25 mouse cellular contexts compared by ENCODE assay signal in the genomic region with DNA sequence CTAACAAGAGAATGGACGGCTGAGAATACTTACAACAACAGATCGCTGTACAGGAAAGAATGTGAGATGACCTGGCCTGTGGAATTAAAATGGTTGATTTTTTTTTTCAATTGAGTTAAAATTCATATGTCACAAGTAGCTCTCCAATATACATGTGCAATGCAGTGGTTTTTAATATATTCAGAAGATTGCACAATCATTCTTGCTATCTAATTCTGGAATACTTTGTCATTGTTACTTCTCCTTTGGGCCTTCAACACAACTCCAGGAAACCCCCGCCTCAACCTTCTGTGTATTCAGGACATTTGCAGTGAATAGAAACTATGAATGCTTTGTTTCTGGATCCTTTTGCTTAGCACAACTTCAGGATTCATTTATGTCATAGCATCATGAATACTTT.
A peak's percentile ranks its signal among the peaks of the same experiment; 100 is the strongest.
DNase-seq lines count a peak whose midpoint lies in the region; ATAC-seq lines count a peak whose summit lies in the region.
"Had no signal": no experiment of that assay in that cellular context is flagged by ENCODE, and none has a peak within 500 bp of the region (broad histone marks: within the 10 kb centered on the region; RNA-seq: fewer than 3 reads in every experiment).

No protein-coding gene starts in this region.

- no peak overlapping the region for H3K4me2 ChIP-seq in midbrain, embryonic 12.5 days (replicated peaks)
- no peak overlapping the region for H3K4me2 ChIP-seq in hindbrain, embryonic 16.5 days (ENCODE audit: low read length)
- H3K4me2 ChIP-seq in midbrain, embryonic 16.5 days (ENCODE audit: low read length): no peak overlapping the region
- H3K4me2 ChIP-seq: embryonic facial prominence, embryonic 12.5 days; heart, embryonic 15.5 days; kidney, embryonic 15.5 days; limb, embryonic 13.5 days; liver, embryonic 13.5 days; lung, embryonic 14.5 days; stomach, embryonic 15.5 days had no signal

- 64% methylated on average over 3 of the region's 3 CpGs for WGBS in midbrain, embryonic 12.5 days
- WGBS in midbrain, embryonic 10.5 days: 68% methylated on average over 3 of the region's 3 CpGs
- WGBS in hindbrain, embryonic 16.5 days: 55% methylated on average over 3 of the region's 3 CpGs
- whole genome bisulfite sequencing in midbrain, embryonic 16.5 days: 57% methylated on average over 3 of the region's 3 CpGs

- peaks cover 4% of the 10 kb centered on the region for H3K4me1 ChIP-seq in midbrain, embryonic 12.5 days
- peaks cover 5% of the 10 kb centered on the region for H3K4me1 ChIP-seq in midbrain, embryonic 10.5 days
- peaks cover 4% of the 10 kb centered on the region; the same call in 1 of the 2 replicates for H3K4me1 ChIP-seq in hindbrain, embryonic 16.5 days (ENCODE audit: control insufficient read depth, insufficient read depth, low read depth, low read length)
- H3K4me1 ChIP-seq in midbrain, embryonic 16.5 days (ENCODE audit: control insufficient read depth, insufficient read depth, low read length): peaks cover 3% of the 10 kb centered on the region; the same call in 1 of the 2 replicates
- H3K4me1 ChIP-seq: heart, embryonic 15.5 days; kidney, embryonic 15.5 days; stomach, embryonic 15.5 days had no signal

- H3K9ac ChIP-seq in midbrain, embryonic 12.5 days (replicated peaks): no peak overlapping the region
- H3K9ac ChIP-seq in hindbrain, embryonic 16.5 days (ENCODE audit: low read depth, low read length): 0 out of 2 replicates have a peak overlapping the region, but pooled peaks have one; percentile 23
- peak overlapping the region; percentile 49 for H3K9ac ChIP-seq in midbrain, embryonic 16.5 days (ENCODE audit: low read depth, low read length)
- H3K9ac ChIP-seq: embryonic facial prominence, embryonic 12.5 days; heart, embryonic 15.5 days; kidney, embryonic 15.5 days; limb, embryonic 13.5 days; liver, embryonic 13.5 days; lung, embryonic 14.5 days; stomach, embryonic 15.5 days had no signal

- no peak overlapping the region for H3K4me3 ChIP-seq in midbrain, embryonic 12.5 days
- no peak overlapping the region for H3K4me3 ChIP-seq in midbrain, embryonic 10.5 days
- H3K4me3 ChIP-seq in hindbrain, embryonic 16.5 days (ENCODE audit: low read length): no peak overlapping the region
- H3K4me3 ChIP-seq in midbrain, embryonic 16.5 days (ENCODE audit: low read depth, low read length): no peak overlapping the region
- H3K4me3 ChIP-seq: embryonic facial prominence, embryonic 12.5 days; erythroblast, embryonic 14.5 days; heart, embryonic 15.5 days; kidney, embryonic 15.5 days; limb, embryonic 13.5 days; liver, embryonic 13.5 days; stomach, embryonic 15.5 days had no signal

- no peak for ATAC-seq in midbrain, embryonic 12.5 days (ENCODE audit: low FRiP score, low read depth)
- ATAC-seq in hindbrain, embryonic 16.5 days: no peak
- no peak for ATAC-seq in midbrain, embryonic 16.5 days
- ATAC-seq: CD4-positive, CD25-positive, alpha-beta regulatory T cell, adult 4 months; forebrain, embryonic 14.5 days; intestine, embryonic 16.5 days had no signal

- H3K36me3 ChIP-seq in midbrain, embryonic 12.5 days: no peaks in the 10 kb centered on the region
- H3K36me3 ChIP-seq in midbrain, embryonic 10.5 days: no peaks in the 10 kb centered on the region
- no peaks in the 10 kb centered on the region for H3K36me3 ChIP-seq in hindbrain, embryonic 16.5 days (ENCODE audit: control insufficient read depth, insufficient read depth, low read length)
- no peaks in the 10 kb centered on the region for H3K36me3 ChIP-seq in midbrain, embryonic 16.5 days (ENCODE audit: control insufficient read depth, insufficient read depth, low read length)
- H3K36me3 ChIP-seq: embryonic facial prominence, embryonic 12.5 days; G1E; heart, embryonic 15.5 days; kidney, embryonic 15.5 days; limb, embryonic 13.5 days; liver, embryonic 13.5 days; stomach, embryonic 15.5 days had no signal

- peaks cover 7% of the 10 kb centered on the region; the same call in 1 of the 2 replicates for H3K9me3 ChIP-seq in midbrain, embryonic 12.5 days
- H3K9me3 ChIP-seq in midbrain, embryonic 10.5 days (replicated peaks): no peaks in the 10 kb centered on the region; the same call in 1 of the 2 replicates
- H3K9me3 ChIP-seq in hindbrain, embryonic 16.5 days (ENCODE audit: control insufficient read depth, low read length): peaks cover 8% of the 10 kb centered on the region; the same call in 1 of the 2 replicates
- H3K9me3 ChIP-seq in midbrain, embryonic 16.5 days (replicated peaks; ENCODE audit: control insufficient read depth, low read length, poor library complexity, severe bottlenecking): no peaks in the 10 kb centered on the region
- H3K9me3 ChIP-seq: G1E; heart, embryonic 15.5 days; stomach, embryonic 15.5 days had no signal

- no peaks in the 10 kb centered on the region; the same call in 1 of the 2 replicates for H3K27me3 ChIP-seq in midbrain, embryonic 12.5 days
- peaks cover 4% of the 10 kb centered on the region; the same call in 1 of the 2 replicates for H3K27me3 ChIP-seq in midbrain, embryonic 10.5 days (ENCODE audit: low read depth, poor library complexity, severe bottlenecking)
- no peaks in the 10 kb centered on the region for H3K27me3 ChIP-seq in hindbrain, embryonic 16.5 days (replicated peaks; ENCODE audit: control insufficient read depth, insufficient read depth, low read length)
- no peaks in the 10 kb centered on the region for H3K27me3 ChIP-seq in midbrain, embryonic 16.5 days (ENCODE audit: control insufficient read depth, insufficient read depth, low read depth, low read length)
- H3K27me3 ChIP-seq: embryonic facial prominence, embryonic 12.5 days; limb, embryonic 13.5 days; stomach, embryonic 15.5 days had no signal

- H3K27ac ChIP-seq in midbrain, embryonic 12.5 days (replicated peaks): 0 out of 2 replicates have a peak overlapping the region, but pooled peaks have one; percentile 54
- H3K27ac ChIP-seq in midbrain, embryonic 10.5 days (replicated peaks): no peak overlapping the region
- H3K27ac ChIP-seq in hindbrain, embryonic 16.5 days (ENCODE audit: low read depth, low read length): no peak overlapping the region
- peak overlapping the region; percentile 56; the same call in 1 of the 2 replicates for H3K27ac ChIP-seq in midbrain, embryonic 16.5 days (ENCODE audit: low read length)
- H3K27ac ChIP-seq: embryonic facial prominence, embryonic 12.5 days; heart, embryonic 15.5 days; kidney, embryonic 15.5 days; limb, embryonic 13.5 days; liver, embryonic 13.5 days; stomach, embryonic 15.5 days had no signal

- DNase-seq in midbrain, embryonic 10.5 days (ENCODE audit: low spot score): no peak
- peak; percentile 41 for DNase-seq in NIH3T3 (ENCODE audit: low read depth)
- DNase-seq in retina, postnatal 1 day: no peak
- no peak for DNase-seq in ovary, postnatal 10 days (ENCODE audit: low spot score)
- no peak for DNase-seq in ovary, postnatal 14 days (ENCODE audit: low spot score)
- DNase-seq: cerebellum, adult 8-10 months; gastrocnemius, postnatal 25 days; heart, postnatal 4 days; liver, embryonic 13.5 days; lung, embryonic 14.5 days; right cerebral cortex, postnatal 14 days; thymus, adult 18-20 months had no signal

Comparison
In these comparisons a context has a peak if more than half of its experiments do, and no peak if none do; other contexts are left out.
1. H3K27ac ChIP-seq: peak in midbrain, embryonic 12.5 days (single experiment) and midbrain, embryonic 16.5 days (single experiment); none in midbrain, embryonic 10.5 days (single experiment) and hindbrain, embryonic 16.5 days (single experiment).